Mouse (Mus musculus) c-Kit-positive CD71-positive TER-119-positive erythroid progenitor cells, embryonic 14.5 days (primary cell): ENCODE data around the gene A730061H03Rik.
A peak's percentile ranks its signal among the peaks of the same experiment; 100 is the strongest.

Experiments
- DNase-seq: peaks from one replicate; pipeline ENCODE4 v3.0.0-alpha.2; 2013; ENCODE audit warnings: low spot score

Gene A730061H03Rik

GRCm38 (mm10) chr14:55581981-55582681, 21.9 kb upstream of the A730061H03Rik start:
- no peak for DNase-seq

GRCm38 (mm10) chr14:55580731-55581130, 20.5 kb upstream of the A730061H03Rik start:
- DNase-seq, result no peak

GRCm38 (mm10) chr14:55579511-55580496, 19.6 kb upstream of the A730061H03Rik start:
- no peak for DNase-seq

GRCm38 (mm10) chr14:55578668-55579269, 18.6 kb upstream of the A730061H03Rik start:
- no peak for DNase-seq

- no peak for DNase-seq
These were observed 17.9 kb upstream of the A730061H03Rik start, which contains the start of gene Psme1 for GRCm38 (mm10) chr14:55577871-55578667. Psme1 (plus strand) TSS chr14:55578123.

- DNase-seq, result no peak
These were observed 16.2 kb upstream of the A730061H03Rik start for GRCm38 (mm10) chr14:55576376-55576775.

- no peak for DNase-seq
These were observed 15.5 kb upstream of the A730061H03Rik start for GRCm38 (mm10) chr14:55575711-55576110.

- DNase-seq, result no peak
These were observed 15.1 kb upstream of the A730061H03Rik start, which contains the start of gene Fitm1 for GRCm38 (mm10) chr14:55575302-55575701. Fitm1 (plus strand) TSS chr14:55575617.

- DNase-seq, result no peak
These were observed 11.6 kb upstream of the A730061H03Rik start for GRCm38 (mm10) chr14:55571760-55572159.

GRCm38 (mm10) chr14:55570588-55570987, 10.4 kb upstream of the A730061H03Rik start:
- no peak for DNase-seq

GRCm38 (mm10) chr14:55567496-55567895, 7.3 kb upstream of the A730061H03Rik start:
- DNase-seq, result no peak

GRCm38 (mm10) chr14:55565748-55566147, 5.5 kb upstream of the A730061H03Rik start:
- no peak for DNase-seq

GRCm38 (mm10) chr14:55563249-55563648, 3.0 kb upstream of the A730061H03Rik start:
- DNase-seq, result no peak

GRCm38 (mm10) chr14:55561860-55562259, 1.7 kb upstream of the A730061H03Rik start:
- DNase-seq, result no peak

- peak; percentile 87 for DNase-seq
These were observed 406 bp downstream of the A730061H03Rik start, which contains the start of gene Dcaf11 for GRCm38 (mm10) chr14:55559799-55560201. Dcaf11 (plus strand) TSS chr14:55560006.

- DNase-seq, result peak; percentile 78
These were observed 1.3 kb downstream of the A730061H03Rik start for GRCm38 (mm10) chr14:55558740-55559448.

GRCm38 (mm10) chr14:55557587-55557986, 2.6 kb downstream of the A730061H03Rik start:
- DNase-seq, result no peak

- peak; percentile 70 for DNase-seq
These were observed 3.2 kb downstream of the A730061H03Rik start for GRCm38 (mm10) chr14:55557003-55557402.

GRCm38 (mm10) chr14:55555788-55556187, 4.4 kb downstream of the A730061H03Rik start:
- no peak for DNase-seq

- no peak for DNase-seq
These were observed 5.6 kb downstream of the A730061H03Rik start for GRCm38 (mm10) chr14:55554635-55555034.

GRCm38 (mm10) chr14:55551794-55552193, 8.4 kb downstream of the A730061H03Rik start:
- no peak for DNase-seq
